Mouse (Mus musculus): ENCODE results near the gene Timm50. TPM values are rescaled to one million over a fixed set of nuclear protein-coding genes. Genes with fewer than 3 reads are reported as not detected.

The Timm50 gene
- polyA plus RNA-seq, 1 experiment = 99.5 TPM

- H3K4me1 ChIP-seq (ENCODE audit: control insufficient read depth, insufficient read depth, insufficient read length, low read length) = no peaks in the 10 kb centered on the region
- H3K4me3 ChIP-seq (ENCODE audit: insufficient read depth, low read depth, low read length) = no peak overlapping the region
- H3K27ac ChIP-seq (replicated peaks; ENCODE audit: low read depth, low read length) = no peak overlapping the region
Observed at GRCm38 (mm10) chr7:28341381-28341780, 29.5 kb upstream of the Timm50 start.

- H3K4me1 ChIP-seq (ENCODE audit: control insufficient read depth, insufficient read depth, insufficient read length, low read length) = peaks cover 2% of the 10 kb centered on the region; the same call in 1 of the 2 replicates
- H3K4me3 ChIP-seq (ENCODE audit: insufficient read depth, low read depth, low read length) = peak overlapping the region; percentile 65
Observed at GRCm38 (mm10) chr7:28339213-28339917, 27.5 kb upstream of the Timm50 start.

GRCm38 (mm10) chr7:28338108-28338998 is 26.5 kb upstream of the Timm50 start, which contains the start of gene Supt5:
Gene Supt5, minus strand, starts transcription at chr7:28338746.
- H3K4me3 ChIP-seq (ENCODE audit: insufficient read depth, low read depth, low read length) = peak within 1 kb of the TSS; percentile 91
- H3K4me1 ChIP-seq (ENCODE audit: control insufficient read depth, insufficient read depth, insufficient read length, low read length) = peaks cover 2% of the 10 kb centered on the region; the same call in 1 of the 2 replicates
- peak within 1 kb of the TSS; percentile 97 for H3K27ac ChIP-seq (replicated peaks; ENCODE audit: low read depth, low read length)

More at GRCm38 (mm10) chr7:28339213-28339917, 27.5 kb upstream of the Timm50 start:
- peak overlapping the region; percentile 97 for H3K27ac ChIP-seq (replicated peaks; ENCODE audit: low read depth, low read length)

GRCm38 (mm10) chr7:28335471-28335870 is 23.6 kb upstream of the Timm50 start:
- Histone ChIP-seq H3K4me1 (ENCODE audit: control insufficient read depth, insufficient read depth, insufficient read length, low read length) (peaks cover 2% of the 10 kb centered on the region; the same call in 1 of the 2 replicates), H3K27ac (replicated peaks; ENCODE audit: low read depth, low read length) (no peak overlapping the region), H3K4me3 (ENCODE audit: insufficient read depth, low read depth, low read length) (no peak overlapping the region)

GRCm38 (mm10) chr7:28334534-28334933 is 22.7 kb upstream of the Timm50 start:
- H3K27ac ChIP-seq (replicated peaks; ENCODE audit: low read depth, low read length) = no peak overlapping the region
- H3K4me1 ChIP-seq (ENCODE audit: control insufficient read depth, insufficient read depth, insufficient read length, low read length) = peaks cover 2% of the 10 kb centered on the region; the same call in 1 of the 2 replicates
- no peak overlapping the region for H3K4me3 ChIP-seq (ENCODE audit: insufficient read depth, low read depth, low read length)

GRCm38 (mm10) chr7:28328260-28328659 is 16.4 kb upstream of the Timm50 start:
- H3K27ac ChIP-seq (replicated peaks; ENCODE audit: low read depth, low read length) = no peak overlapping the region
- no peaks in the 10 kb centered on the region for H3K4me1 ChIP-seq (ENCODE audit: control insufficient read depth, insufficient read depth, insufficient read length, low read length)
- H3K4me3 ChIP-seq (ENCODE audit: insufficient read depth, low read depth, low read length) = no peak overlapping the region

- H3K4me1 ChIP-seq (ENCODE audit: control insufficient read depth, insufficient read depth, insufficient read length, low read length) = no peaks in the 10 kb centered on the region
- H3K27ac ChIP-seq (replicated peaks; ENCODE audit: low read depth, low read length) = no peak overlapping the region
- no peak overlapping the region for H3K4me3 ChIP-seq (ENCODE audit: insufficient read depth, low read depth, low read length)
Observed at GRCm38 (mm10) chr7:28326457-28326856, 14.6 kb upstream of the Timm50 start.

- H3K4me3 ChIP-seq (ENCODE audit: insufficient read depth, low read depth, low read length) = no peak overlapping the region
- H3K27ac ChIP-seq (replicated peaks; ENCODE audit: low read depth, low read length) = no peak overlapping the region
- H3K4me1 ChIP-seq (ENCODE audit: control insufficient read depth, insufficient read depth, insufficient read length, low read length) = no peaks in the 10 kb centered on the region
Observed at GRCm38 (mm10) chr7:28325293-28325692, 13.4 kb upstream of the Timm50 start.

- Histone ChIP-seq H3K4me3 (ENCODE audit: insufficient read depth, low read depth, low read length) (no peak overlapping the region), H3K4me1 (ENCODE audit: control insufficient read depth, insufficient read depth, insufficient read length, low read length) (no peaks in the 10 kb centered on the region), H3K27ac (replicated peaks; ENCODE audit: low read depth, low read length) (no peak overlapping the region)
Observed at GRCm38 (mm10) chr7:28321974-28322720, 10.3 kb upstream of the Timm50 start.

GRCm38 (mm10) chr7:28318714-28319113 is 6.8 kb upstream of the Timm50 start:
- no peaks in the 10 kb centered on the region for H3K4me1 ChIP-seq (ENCODE audit: control insufficient read depth, insufficient read depth, insufficient read length, low read length)
- H3K4me3 ChIP-seq (ENCODE audit: insufficient read depth, low read depth, low read length) = no peak overlapping the region
- H3K27ac ChIP-seq (replicated peaks; ENCODE audit: low read depth, low read length) = no peak overlapping the region

- H3K4me1 ChIP-seq (ENCODE audit: control insufficient read depth, insufficient read depth, insufficient read length, low read length) = no peaks in the 10 kb centered on the region
- no peak overlapping the region for H3K27ac ChIP-seq (replicated peaks; ENCODE audit: low read depth, low read length)
- H3K4me3 ChIP-seq (ENCODE audit: insufficient read depth, low read depth, low read length) = no peak overlapping the region
Observed at GRCm38 (mm10) chr7:28318036-28318435, 6.2 kb upstream of the Timm50 start.

- peak overlapping the region; percentile 82 for H3K4me3 ChIP-seq (ENCODE audit: insufficient read depth, low read depth, low read length)
- H3K27ac ChIP-seq (replicated peaks; ENCODE audit: low read depth, low read length) = peak overlapping the region; percentile 62
- peaks cover 2% of the 10 kb centered on the region; the same call in 1 of the 2 replicates for H3K4me1 ChIP-seq (ENCODE audit: control insufficient read depth, insufficient read depth, insufficient read length, low read length)
Observed at GRCm38 (mm10) chr7:28311151-28311925, 534 bp downstream of the Timm50 start.

GRCm38 (mm10) chr7:28309737-28310136 is 2.1 kb downstream of the Timm50 start:
- Histone ChIP-seq H3K4me3 (ENCODE audit: insufficient read depth, low read depth, low read length) (no peak overlapping the region), H3K27ac (replicated peaks; ENCODE audit: low read depth, low read length) (no peak overlapping the region), H3K4me1 (ENCODE audit: control insufficient read depth, insufficient read depth, insufficient read length, low read length) (peaks cover 2% of the 10 kb centered on the region; the same call in 1 of the 2 replicates)

GRCm38 (mm10) chr7:28306216-28306615 is 5.7 kb downstream of the Timm50 start:
- Histone ChIP-seq H3K4me1 (ENCODE audit: control insufficient read depth, insufficient read depth, insufficient read length, low read length) (peaks cover 2% of the 10 kb centered on the region; the same call in 1 of the 2 replicates), H3K27ac (replicated peaks; ENCODE audit: low read depth, low read length) (no peak overlapping the region), H3K4me3 (ENCODE audit: insufficient read depth, low read depth, low read length) (no peak overlapping the region)

All from brown adipose tissue, adult 24 weeks (tissue).